Mouse (Mus musculus) spleen, postnatal 36 days (tissue): Measurements from ENCODE around the gene Mfsd13b.

ENCODE experiments used
- DNase-seq, 2 experiments: peaks; one replicate each; pipeline ENCODE4 v3.0.0; 2022; ENCODE audit warnings: low spot score in 2 of 2, mixed read lengths in 1 of 2

The Mfsd13b gene

GRCm38 (mm10) chr7:121043510-121043909, 61.2 kb downstream of the Mfsd13b start:
- DNase-seq = peak in 1 of 2 experiments; percentile 10

GRCm38 (mm10) chr7:121044251-121044650, 61.9 kb downstream of the Mfsd13b start:
- DNase-seq = no peak

GRCm38 (mm10) chr7:121045671-121046453, 63.6 kb downstream of the Mfsd13b start:
- DNase-seq = no peak

GRCm38 (mm10) chr7:121047624-121048023, 65.3 kb downstream of the Mfsd13b start:
- no peak for DNase-seq

- DNase-seq = no peak
Observed at GRCm38 (mm10) chr7:121053071-121053470, 70.8 kb downstream of the Mfsd13b start.

- DNase-seq = peak; percentile 6 to 13
Observed at GRCm38 (mm10) chr7:121059477-121060218, 77.3 kb downstream of the Mfsd13b start.

GRCm38 (mm10) chr7:121064309-121064708, 82.0 kb downstream of the Mfsd13b start:
- peak in 1 of 2 experiments; percentile 19 for DNase-seq
